Mouse (Mus musculus): ENCODE measurements around the gene Tpcn1. TPM values are rescaled to one million over a fixed set of nuclear protein-coding genes. Genes with fewer than 3 reads are reported as not detected.
A peak's percentile ranks its signal among the peaks of the same experiment; 100 is the strongest.

Gene Tpcn1
- 10 to 100 TPM; 67.1 to 71.2 TPM for total RNA-seq (2021)
- long read RNA-seq, experiment 1, full-length matches to known transcripts, result 3 of 9 reads
- long read RNA-seq, experiment 1, partial matches to known transcripts, result 1 of 9 reads
- long read RNA-seq, experiment 1, other reads (novel, unspliced or antisense), result 5 of 9 reads
- long read RNA-seq, experiment 2, full-length matches to known transcripts, result 5 of 10 reads
- long read RNA-seq, experiment 2, partial matches to known transcripts, result 0 of 10 reads
- long read RNA-seq, experiment 2, other reads (novel, unspliced or antisense), result 5 of 10 reads

- peak; percentile 99 for DNase-seq
Observed at GRCm38 (mm10) chr5:120588569-120589094, at the start of gene Tpcn1, which contains the start of gene Iqcd. Tpcn1 (minus strand) TSS chr5:120588673. Iqcd (plus strand) TSS chr5:120589016.

- DNase-seq, result no peak
Observed at GRCm38 (mm10) chr5:120635633-120636032, 47.2 kb upstream of the Tpcn1 start.

- DNase-seq, result no peak
Observed at GRCm38 (mm10) chr5:120634860-120635259, 46.4 kb upstream of the Tpcn1 start.

GRCm38 (mm10) chr5:120634131-120634530 lies 45.7 kb upstream of the Tpcn1 start, which contains the start of gene Cfap73:
Cfap73 (minus strand) TSS chr5:120634235.
- DNase-seq, result no peak

- DNase-seq, result no peak
Observed at GRCm38 (mm10) chr5:120631892-120632291, 43.4 kb upstream of the Tpcn1 start.

DNA sequence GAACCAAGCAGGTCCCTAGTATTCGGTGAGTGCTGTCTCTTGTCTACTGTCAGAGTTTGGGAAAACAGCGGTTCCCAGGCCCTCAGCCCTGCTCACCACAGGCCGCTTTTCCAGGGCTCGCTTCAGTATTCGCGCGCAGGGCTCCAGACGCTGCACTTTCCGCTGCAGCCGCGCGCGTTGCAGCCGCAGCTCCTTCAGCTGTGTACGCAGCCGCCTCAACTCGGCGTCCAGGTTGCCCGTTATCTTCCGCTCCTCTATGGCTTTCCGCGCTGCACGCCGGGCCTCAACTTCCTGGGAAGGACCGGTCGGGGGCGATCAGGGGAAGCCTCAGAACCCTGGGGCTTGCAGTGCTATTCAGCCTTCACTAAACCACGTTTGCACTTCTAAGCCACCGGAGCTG lies 42.7 kb upstream of the Tpcn1 start:
- no peak for DNase-seq

DNA sequence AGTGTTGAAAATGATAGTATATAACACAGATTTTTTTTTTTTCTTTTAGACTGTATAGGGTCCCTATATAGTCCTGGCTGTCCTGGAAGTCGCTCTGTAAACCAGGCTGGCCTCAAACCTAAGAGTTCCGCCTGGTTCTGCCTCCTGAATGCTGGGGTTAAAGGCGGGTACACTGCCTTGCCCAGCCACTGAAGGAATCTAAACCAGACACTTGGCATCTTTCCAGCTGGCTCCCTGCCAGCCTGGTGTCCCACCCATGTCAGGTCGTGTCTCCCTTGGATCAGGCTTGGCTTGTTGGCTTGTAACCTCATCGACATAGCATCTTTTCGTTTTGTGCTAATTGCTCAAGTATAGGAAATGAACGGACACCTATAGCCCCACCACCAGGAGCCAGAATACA lies 40.2 kb upstream of the Tpcn1 start:
- no peak for DNase-seq

GRCm38 (mm10) chr5:120627515-120628300 lies 39.2 kb upstream of the Tpcn1 start:
- DNase-seq, result no peak

DNA sequence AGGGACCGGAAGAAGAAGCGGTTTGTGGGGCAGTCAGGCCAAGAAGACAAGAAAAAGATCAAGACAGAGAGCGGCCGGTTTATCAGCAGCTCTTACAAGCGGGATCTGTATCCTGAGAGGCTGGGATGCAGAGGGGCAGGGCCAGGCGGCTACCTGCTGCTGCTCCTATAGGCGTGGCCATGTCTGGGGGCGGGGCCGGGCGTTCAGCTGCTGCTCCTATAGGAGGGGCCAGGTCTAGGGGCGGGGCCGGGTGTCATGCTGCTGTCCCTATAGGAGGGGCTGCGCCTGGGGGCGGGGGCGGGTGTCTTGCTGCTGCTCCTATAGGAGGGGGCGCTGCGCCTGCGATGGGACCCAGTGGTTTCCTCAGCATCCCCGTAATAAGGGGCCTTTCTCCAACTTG lies 37.9 kb upstream of the Tpcn1 start:
- no peak for DNase-seq

GRCm38 (mm10) chr5:120624427-120624826 lies 36.0 kb upstream of the Tpcn1 start:
- no peak for DNase-seq

DNA sequence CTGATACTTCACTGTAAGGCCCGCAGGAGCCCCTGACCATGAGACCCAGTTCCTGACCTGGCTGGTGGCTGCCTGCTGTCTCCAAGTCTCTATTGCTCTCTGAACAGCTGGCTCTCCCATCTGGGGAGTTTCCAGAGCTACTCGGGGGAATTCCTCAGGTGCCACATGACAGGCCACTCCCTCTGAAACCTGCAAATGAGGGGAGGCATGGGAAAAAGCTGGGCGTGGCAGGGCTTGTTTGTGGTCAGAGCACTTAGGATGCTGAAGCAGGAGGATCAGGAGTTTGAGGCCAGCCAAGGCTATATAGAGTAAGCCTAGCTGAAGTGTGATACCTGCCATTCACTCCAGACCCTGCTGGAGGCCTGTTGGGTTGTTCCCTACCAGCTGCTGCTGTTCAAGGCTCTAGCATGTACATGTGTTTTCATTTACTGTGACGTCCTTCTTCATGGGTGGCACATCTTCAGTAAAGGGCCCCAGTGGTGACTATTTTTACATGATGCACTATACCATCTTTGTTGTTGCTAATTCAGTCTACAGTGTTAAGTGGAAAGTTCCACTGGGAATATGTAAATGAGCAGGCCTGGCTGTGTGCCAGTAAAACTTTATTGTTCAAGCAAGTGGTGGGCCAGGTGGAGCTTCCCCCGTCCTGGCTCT lies 33.9 kb upstream of the Tpcn1 start:
- no peak for DNase-seq

GRCm38 (mm10) chr5:120621846-120622197 lies 33.3 kb upstream of the Tpcn1 start:
- DNase-seq, result no peak

DNA sequence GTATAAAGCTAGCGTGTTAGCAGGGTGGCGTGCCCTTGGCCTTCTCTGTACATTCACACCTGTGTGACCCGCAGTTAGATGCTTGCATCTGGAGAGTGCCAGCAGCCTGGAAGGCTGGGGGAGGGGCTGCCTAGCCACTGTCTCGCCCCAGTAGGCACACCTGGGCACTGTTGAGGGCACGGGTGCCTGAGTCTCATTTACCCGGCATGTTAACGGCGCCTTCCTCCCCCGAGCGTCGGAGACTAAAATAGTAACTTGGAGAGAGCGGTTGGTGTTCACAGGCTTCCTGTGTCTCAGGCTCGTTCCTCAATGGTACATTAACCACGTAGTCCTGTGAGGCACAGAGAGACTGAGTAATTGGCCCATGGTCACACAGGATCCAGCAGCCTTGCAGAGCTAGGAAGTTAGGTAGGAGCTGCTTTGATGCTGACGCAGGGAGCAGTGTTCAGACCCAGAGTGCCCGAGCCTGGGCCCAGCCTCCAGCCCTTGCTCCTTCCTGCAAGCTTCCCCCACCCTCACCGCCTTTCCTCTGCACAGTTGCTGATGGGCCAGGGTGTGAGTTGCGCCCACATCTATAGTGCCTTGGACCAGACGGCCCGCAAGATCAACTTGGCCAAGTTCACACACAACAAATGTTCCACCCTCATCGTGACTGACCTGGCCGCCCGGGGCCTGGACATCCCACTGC lies 32.7 kb upstream of the Tpcn1 start:
- no peak for DNase-seq

DNA sequence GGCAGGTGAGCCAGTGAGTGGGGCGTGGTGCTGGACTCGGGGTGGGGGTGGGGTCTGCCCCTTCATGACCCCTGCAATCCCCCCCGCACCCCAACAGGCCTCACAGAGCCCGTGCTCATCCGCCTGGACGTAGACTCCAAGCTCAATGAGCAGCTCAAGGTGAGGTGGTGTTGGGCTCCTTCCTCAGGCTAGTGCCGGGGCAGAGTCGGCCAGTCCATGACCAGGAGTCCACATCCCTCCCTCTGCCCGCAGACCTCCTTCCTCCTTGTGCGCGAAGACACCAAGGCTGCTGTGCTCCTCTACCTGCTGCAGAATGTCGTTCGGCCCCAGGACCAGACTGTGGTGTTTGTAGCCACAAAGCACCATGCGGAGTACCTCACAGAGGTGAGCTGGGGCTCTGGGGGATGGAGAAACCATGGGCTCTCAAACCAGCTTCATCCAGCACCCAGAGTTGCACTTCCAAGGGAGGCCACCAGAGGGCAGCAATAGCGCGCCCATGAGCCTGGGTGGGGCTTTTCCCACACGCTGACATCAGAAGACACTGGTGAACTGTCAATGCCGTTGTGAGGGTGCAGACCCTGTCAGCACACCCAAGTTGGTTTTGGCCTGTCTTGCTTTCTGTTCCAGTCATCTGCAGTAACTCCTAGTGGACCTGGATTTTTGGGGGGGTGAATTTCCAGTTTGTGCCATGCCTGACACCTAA lies 32.1 kb upstream of the Tpcn1 start:
- DNase-seq, result peak; percentile 84

- DNase-seq, result peak; percentile 71
Observed at GRCm38 (mm10) chr5:120619201-120619600, 30.7 kb upstream of the Tpcn1 start.

- no peak for DNase-seq
Observed at GRCm38 (mm10) chr5:120618778-120619177, 30.3 kb upstream of the Tpcn1 start.

DNA sequence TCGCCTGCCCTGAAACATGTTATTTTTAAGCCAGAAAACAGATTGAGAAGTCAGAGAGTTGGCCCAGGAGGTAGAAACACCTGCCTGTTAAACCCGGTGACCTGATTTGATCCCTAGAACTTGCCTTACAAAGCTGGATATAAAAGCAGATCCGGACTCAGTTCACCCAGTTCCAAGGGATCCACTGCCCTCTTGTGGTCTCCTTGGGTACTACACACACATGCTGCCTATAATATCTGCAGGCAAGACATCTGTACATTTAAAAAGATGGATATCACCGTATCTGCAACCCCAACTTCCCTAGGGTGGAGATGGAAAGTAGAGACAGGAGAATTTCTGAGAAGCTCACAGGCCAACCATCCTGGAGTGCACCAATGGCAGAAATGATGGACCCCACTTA lies 27.4 kb upstream of the Tpcn1 start:
- DNase-seq, result no peak

DNA sequence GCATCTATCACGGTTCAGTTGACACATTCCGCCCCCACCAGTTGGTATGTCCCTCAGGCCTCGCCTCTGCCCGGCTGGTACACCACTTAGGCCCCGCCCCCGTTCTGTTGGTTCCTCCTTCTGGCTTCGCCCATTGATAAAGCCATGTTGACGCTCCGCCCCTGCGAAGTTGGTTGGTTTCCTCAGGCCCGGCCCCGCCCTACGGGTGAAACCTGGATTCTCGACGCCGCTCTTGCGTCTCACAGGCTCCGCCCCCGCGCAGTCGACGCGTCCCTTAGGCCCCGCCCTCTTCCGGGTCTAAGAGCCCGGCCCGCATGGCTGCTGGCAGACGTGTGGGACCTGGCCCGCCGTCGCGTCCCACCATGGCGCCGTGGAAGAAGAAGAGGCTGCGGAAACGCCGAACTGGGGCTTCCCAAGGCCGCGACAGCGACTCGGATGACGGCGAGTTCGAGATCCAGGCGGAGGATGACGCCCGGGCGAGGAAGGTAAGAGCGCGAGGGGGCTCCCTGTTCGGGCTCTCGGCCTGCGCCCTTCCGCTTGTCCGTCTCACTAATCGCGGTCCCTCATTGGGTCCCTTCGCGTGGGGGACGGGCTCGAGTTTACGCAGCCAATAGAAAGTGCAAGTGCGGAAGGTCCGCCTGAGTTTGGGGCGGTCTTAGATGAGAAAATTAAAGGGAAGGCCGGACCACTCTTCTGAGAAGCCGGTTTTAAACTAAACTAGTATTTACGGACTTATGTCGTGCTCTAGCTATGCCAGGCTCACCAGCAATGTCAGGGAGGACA lies 24.5 kb upstream of the Tpcn1 start:
- peak; percentile 99 for DNase-seq

DNA sequence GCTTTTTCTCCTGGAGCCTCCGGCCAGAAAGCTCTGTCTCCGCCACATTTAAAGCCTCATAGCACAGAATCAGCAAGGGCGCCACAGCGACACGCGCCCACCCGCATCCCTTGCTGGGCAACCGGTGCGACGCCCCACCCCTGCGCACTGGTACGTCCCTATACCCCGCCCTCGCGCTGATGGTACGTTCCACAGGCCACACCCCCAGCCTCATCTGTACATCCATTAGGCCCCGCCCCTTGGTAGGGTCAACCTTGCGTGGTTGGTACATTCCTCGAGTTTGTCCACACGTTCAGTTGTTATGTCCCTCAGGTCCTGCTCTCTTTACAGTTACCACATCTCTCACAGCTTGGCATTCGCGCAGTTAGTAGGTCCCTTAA lies 24.0 kb upstream of the Tpcn1 start, which contains the start of the genes Rita1 and Ddx54:
TSS of gene Rita1 (minus strand) at position 148 of the 380 bp plus-strand sequence.
TSS of gene Ddx54 (plus strand) at position 298 of the 380 bp plus-strand sequence.
- DNase-seq, result peak; percentile 96

DNA sequence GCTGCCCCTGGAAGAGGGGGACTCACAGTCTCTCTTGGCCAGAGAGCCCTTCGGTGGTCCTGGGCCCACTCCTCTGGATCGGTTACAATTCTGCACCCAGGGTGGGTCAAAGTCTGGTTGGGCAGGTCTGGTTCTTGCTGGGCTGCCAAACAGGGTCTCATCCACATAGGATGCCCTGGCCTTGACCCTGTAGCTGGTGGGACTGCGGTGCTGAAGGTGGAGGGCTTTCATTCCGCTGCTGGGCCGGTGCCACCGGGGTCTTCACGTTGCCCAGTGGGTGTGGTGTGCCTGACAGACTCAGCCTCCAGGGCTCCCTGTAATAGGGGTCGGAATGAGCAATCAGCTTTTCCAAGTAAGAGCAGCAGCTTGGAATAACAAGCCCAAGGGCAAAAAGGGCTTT lies 22.9 kb upstream of the Tpcn1 start:
- no peak for DNase-seq

- DNase-seq, result no peak
Observed at GRCm38 (mm10) chr5:120610906-120611305, 22.4 kb upstream of the Tpcn1 start.
